Mouse (Mus musculus): ENCODE measurements around the gene Tcte2. TPM values are rescaled to one million over a fixed set of nuclear protein-coding genes. Genes with fewer than 3 reads are reported as not detected.

The Tcte2 gene
- polyA plus RNA-seq, 1 experiment: 0.44 TPM

DNA sequence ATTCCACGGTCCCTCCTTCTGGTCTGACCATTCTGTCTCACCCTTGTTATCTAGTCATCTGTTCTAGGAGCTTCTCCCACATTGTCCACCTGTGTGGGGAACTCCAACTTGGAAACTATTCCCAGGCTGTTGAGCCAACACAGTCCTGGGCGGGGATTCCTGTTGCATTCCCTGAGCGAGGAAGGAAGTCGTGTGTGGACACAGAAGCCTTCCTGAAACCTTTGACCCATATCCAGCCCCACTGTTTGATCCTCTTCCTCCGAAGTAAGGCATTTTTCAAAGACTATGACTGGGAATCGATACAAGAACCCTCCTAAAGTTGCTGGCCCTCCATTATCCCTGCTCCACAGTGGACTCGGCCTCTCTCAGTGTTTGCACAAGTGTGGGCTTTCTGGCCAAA, 61.9 kb downstream of the Tcte2 start:
- TF ChIP-seq POLR2A (IDR thresholded peaks at IDR 0.05; ENCODE audit: low read depth, low read length): no peak
- no peak for TF ChIP-seq CTCF (IDR thresholded peaks at IDR 0.05; ENCODE audit: extremely low read depth, insufficient read length, insufficient replicate concordance, low read depth, low read length)

DNA sequence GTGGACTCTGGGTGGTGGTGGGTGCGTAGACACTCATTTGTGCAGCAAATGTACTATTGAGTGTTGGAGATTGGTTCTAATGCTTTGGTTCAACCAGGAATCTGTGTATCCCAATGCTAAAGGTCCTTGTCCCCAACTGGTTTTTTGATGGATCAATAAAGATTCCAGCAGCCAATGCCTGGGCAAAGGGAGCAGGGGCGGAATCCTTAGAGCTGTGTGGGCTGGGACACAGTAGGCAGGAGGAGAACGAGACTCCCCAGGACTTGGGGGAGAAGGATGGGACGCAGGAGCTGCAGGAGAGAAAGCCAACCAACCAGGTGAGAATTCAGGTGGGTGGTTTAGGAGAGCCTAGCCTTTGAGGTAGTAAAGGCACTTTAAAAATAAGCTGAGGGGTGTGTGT, 63.4 kb downstream of the Tcte2 start:
- Histone ChIP-seq H3K27ac (ENCODE audit: insufficient read depth, low read depth, low read length) (no peak overlapping the region), H3K27me3 (ENCODE audit: control insufficient read depth, insufficient read depth, low read length) (no peaks in the 10 kb centered on the region), H3K4me3 (ENCODE audit: low read depth, low read length) (no peak overlapping the region), H3K4me1 (ENCODE audit: control insufficient read depth, insufficient read depth, insufficient read length, low read length) (peaks cover 8% of the 10 kb centered on the region; the same call in 1 of the 2 replicates), H3K36me3 (ENCODE audit: control insufficient read depth, insufficient read depth, low read length) (no peaks in the 10 kb centered on the region)
- 93% methylated on average over 4 of the region's 4 CpGs for WGBS
- TF ChIP-seq POLR2A (IDR thresholded peaks at IDR 0.05; ENCODE audit: low read depth, low read length): no peak
- TF ChIP-seq CTCF (IDR thresholded peaks at IDR 0.05; ENCODE audit: extremely low read depth, insufficient read length, insufficient replicate concordance, low read depth, low read length): no peak

More for the DNA sequence above, 61.9 kb downstream of the Tcte2 start:
- Histone ChIP-seq H3K4me1 (ENCODE audit: control insufficient read depth, insufficient read depth, insufficient read length, low read length) (peaks cover 8% of the 10 kb centered on the region; the same call in 1 of the 2 replicates), H3K27me3 (ENCODE audit: control insufficient read depth, insufficient read depth, low read length) (no peaks in the 10 kb centered on the region), H3K4me3 (ENCODE audit: low read depth, low read length) (no peak overlapping the region), H3K36me3 (ENCODE audit: control insufficient read depth, insufficient read depth, low read length) (no peaks in the 10 kb centered on the region), H3K27ac (ENCODE audit: insufficient read depth, low read depth, low read length) (peak overlapping the region; percentile 48)
- 41% methylated on average over 7 of the region's 7 CpGs for WGBS

DNA sequence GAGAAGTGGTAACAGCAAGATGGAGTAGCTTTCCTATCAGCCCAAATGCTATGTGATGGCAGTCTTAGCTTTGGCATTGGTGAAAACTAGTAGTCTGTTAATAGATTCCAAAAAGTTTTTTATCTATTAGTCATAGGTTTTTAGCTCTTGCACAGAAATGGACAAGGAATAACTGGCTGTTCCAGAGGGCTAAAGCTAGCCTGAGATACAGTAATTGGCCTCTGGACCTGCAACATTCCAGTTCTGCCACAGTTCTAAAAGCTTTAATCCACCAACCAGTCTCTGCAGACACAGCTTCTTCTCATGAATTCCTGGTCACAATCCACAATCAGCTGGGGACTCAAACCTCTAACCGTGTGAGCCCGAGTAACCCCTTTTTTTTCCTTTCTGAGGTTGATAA, 64.0 kb downstream of the Tcte2 start:
- H3K4me3 ChIP-seq (ENCODE audit: low read depth, low read length): no peak overlapping the region

DNA sequence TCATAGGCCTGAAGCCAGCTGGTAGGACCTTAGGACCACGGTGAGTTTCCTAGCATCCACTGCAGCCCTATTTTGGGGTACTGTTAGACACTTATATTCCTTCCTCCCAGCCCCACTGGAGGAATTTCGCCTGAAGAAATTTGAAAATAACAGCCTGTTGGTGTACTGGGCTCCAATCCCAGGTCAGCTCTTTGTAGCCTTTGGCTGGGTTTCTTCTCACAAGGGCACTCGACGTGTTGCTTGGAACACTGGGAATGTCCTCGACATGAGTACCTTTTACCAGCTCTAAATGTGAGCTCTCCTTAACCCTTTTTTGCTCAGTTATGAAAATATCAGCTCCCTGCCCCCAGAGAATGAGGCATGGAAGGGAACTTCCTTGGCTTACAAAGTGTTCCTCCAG, 65.7 kb downstream of the Tcte2 start:
- Histone ChIP-seq H3K4me3 (ENCODE audit: low read depth, low read length) (no peak overlapping the region), H3K36me3 (ENCODE audit: control insufficient read depth, insufficient read depth, low read length) (no peaks in the 10 kb centered on the region), H3K27me3 (ENCODE audit: control insufficient read depth, insufficient read depth, low read length) (no peaks in the 10 kb centered on the region), H3K4me1 (ENCODE audit: control insufficient read depth, insufficient read depth, insufficient read length, low read length) (peaks cover 8% of the 10 kb centered on the region; the same call in 1 of the 2 replicates), H3K27ac (ENCODE audit: insufficient read depth, low read depth, low read length) (no peak overlapping the region)
- no peak for TF ChIP-seq POLR2A (IDR thresholded peaks at IDR 0.05; ENCODE audit: low read depth, low read length)
- no peak for TF ChIP-seq CTCF (IDR thresholded peaks at IDR 0.05; ENCODE audit: extremely low read depth, insufficient read length, insufficient replicate concordance, low read depth, low read length)
- WGBS: 79% methylated on average over 5 of the region's 5 CpGs

More for the DNA sequence above, 64.0 kb downstream of the Tcte2 start:
- Histone ChIP-seq H3K36me3 (ENCODE audit: control insufficient read depth, insufficient read depth, low read length) (no peaks in the 10 kb centered on the region), H3K27ac (ENCODE audit: insufficient read depth, low read depth, low read length) (no peak overlapping the region), H3K27me3 (ENCODE audit: control insufficient read depth, insufficient read depth, low read length) (no peaks in the 10 kb centered on the region), H3K4me1 (ENCODE audit: control insufficient read depth, insufficient read depth, insufficient read length, low read length) (peaks cover 8% of the 10 kb centered on the region; the same call in 1 of the 2 replicates)
- 86% methylated on average over 2 of the region's 2 CpGs for WGBS
- TF ChIP-seq POLR2A (IDR thresholded peaks at IDR 0.05; ENCODE audit: low read depth, low read length) (no peak), CTCF (IDR thresholded peaks at IDR 0.05; ENCODE audit: extremely low read depth, insufficient read length, insufficient replicate concordance, low read depth, low read length) (no peak)

DNA sequence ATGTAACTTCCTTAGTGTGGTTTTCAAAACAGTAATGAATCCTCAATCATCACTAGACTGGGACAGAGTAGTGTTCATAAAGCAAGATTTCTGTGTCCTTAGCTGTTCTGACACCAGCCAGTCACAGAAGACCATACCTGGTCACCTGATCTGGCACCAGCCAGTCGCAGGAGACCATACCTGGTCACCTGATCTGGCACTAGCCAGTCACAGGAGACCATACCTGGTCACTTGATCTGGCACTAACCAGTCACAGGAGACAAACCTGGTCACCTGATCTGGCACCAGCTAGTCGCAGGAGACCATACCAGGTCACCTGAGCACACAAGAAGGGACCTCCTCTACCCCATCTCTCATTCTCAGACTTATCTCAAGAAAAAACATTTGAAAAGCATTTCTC, 66.4 kb downstream of the Tcte2 start:
- TF ChIP-seq CTCF (IDR thresholded peaks at IDR 0.05; ENCODE audit: extremely low read depth, insufficient read length, insufficient replicate concordance, low read depth, low read length): no peak
- TF ChIP-seq POLR2A (IDR thresholded peaks at IDR 0.05; ENCODE audit: low read depth, low read length): no peak
- 94% methylated on average over 2 of the region's 2 CpGs for WGBS
- Histone ChIP-seq H3K4me3 (ENCODE audit: low read depth, low read length) (no peak overlapping the region), H3K27me3 (ENCODE audit: control insufficient read depth, insufficient read depth, low read length) (no peaks in the 10 kb centered on the region), H3K4me1 (ENCODE audit: control insufficient read depth, insufficient read depth, insufficient read length, low read length) (peaks cover 5% of the 10 kb centered on the region; the same call in 1 of the 2 replicates), H3K36me3 (ENCODE audit: control insufficient read depth, insufficient read depth, low read length) (no peaks in the 10 kb centered on the region), H3K27ac (ENCODE audit: insufficient read depth, low read depth, low read length) (no peak overlapping the region)

DNA sequence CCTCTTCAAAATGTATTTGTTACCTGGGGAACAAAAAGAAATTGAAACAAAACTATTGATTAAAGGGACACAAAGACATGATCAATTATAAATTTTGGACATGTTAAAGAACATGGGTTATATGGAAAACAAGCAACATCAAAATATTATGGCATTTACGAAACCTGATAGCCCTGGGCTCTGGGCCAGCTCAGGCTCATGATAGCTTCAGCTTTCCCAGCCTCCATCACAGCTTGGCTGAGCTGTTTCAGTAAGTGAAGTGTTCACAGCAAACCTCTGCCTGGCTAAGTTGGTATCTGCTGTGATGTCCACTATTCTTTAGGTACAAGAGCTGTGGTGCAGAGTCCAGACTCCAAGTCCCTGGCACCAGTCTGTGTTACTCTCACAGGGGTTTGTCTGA, 67.4 kb downstream of the Tcte2 start:
- TF ChIP-seq CTCF (IDR thresholded peaks at IDR 0.05; ENCODE audit: extremely low read depth, insufficient read length, insufficient replicate concordance, low read depth, low read length): no peak
- no peak for TF ChIP-seq POLR2A (IDR thresholded peaks at IDR 0.05; ENCODE audit: low read depth, low read length)
- Histone ChIP-seq H3K36me3 (ENCODE audit: control insufficient read depth, insufficient read depth, low read length) (no peaks in the 10 kb centered on the region), H3K4me1 (ENCODE audit: control insufficient read depth, insufficient read depth, insufficient read length, low read length) (peaks cover 2% of the 10 kb centered on the region; the same call in 1 of the 2 replicates), H3K27me3 (ENCODE audit: control insufficient read depth, insufficient read depth, low read length) (no peaks in the 10 kb centered on the region), H3K27ac (ENCODE audit: insufficient read depth, low read depth, low read length) (no peak overlapping the region), H3K4me3 (ENCODE audit: low read depth, low read length) (no peak overlapping the region)
- WGBS: 74% methylated on average over 1 of the region's 1 CpGs

DNA sequence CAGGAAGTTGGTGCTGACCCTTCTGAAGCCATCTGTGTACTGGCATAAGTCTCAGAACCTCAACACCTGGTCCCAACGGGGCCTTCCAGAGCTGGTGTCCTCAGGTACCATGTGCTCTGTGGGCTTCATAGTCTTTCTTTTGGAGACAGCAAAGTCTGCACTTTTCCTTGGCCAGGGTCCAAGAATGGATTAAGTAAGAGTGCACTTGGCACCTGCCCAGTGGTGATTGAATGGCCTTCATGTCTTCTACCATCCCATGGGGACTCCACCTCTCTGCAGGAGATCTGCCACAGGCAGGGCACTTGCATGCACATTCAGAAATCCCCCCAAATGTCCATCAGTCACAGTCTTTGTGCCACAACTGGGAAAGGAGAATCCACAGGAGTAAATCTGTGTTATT, 74.0 kb downstream of the Tcte2 start:
- TF ChIP-seq POLR2A (IDR thresholded peaks at IDR 0.05; ENCODE audit: low read depth, low read length): no peak
- no peak for TF ChIP-seq CTCF (IDR thresholded peaks at IDR 0.05; ENCODE audit: extremely low read depth, insufficient read length, insufficient replicate concordance, low read depth, low read length)
- Histone ChIP-seq H3K27ac (ENCODE audit: insufficient read depth, low read depth, low read length) (no peak overlapping the region), H3K27me3 (ENCODE audit: control insufficient read depth, insufficient read depth, low read length) (no peaks in the 10 kb centered on the region), H3K36me3 (ENCODE audit: control insufficient read depth, insufficient read depth, low read length) (no peaks in the 10 kb centered on the region), H3K4me1 (ENCODE audit: control insufficient read depth, insufficient read depth, insufficient read length, low read length) (peaks cover 20% of the 10 kb centered on the region), H3K4me3 (ENCODE audit: low read depth, low read length) (no peak overlapping the region)
- 31% methylated on average over 1 of the region's 1 CpGs for WGBS
